25 mouse cellular contexts compared by ENCODE assay signal in genomic region chr9:71018206-71018605, GRCm38 (mm10).
DNase-seq lines count a peak whose midpoint lies in the region; ATAC-seq and TF ChIP-seq lines count a peak whose summit lies in the region.
"Had no signal": no experiment of that assay in that cellular context is flagged by ENCODE, and none has a peak within 500 bp of the region (broad histone marks: within the 10 kb centered on the region; RNA-seq: fewer than 3 reads in every experiment).

No protein-coding gene starts in this region.

- 71% methylated on average over 9 of the region's 9 CpGs for WGBS in liver, postnatal 0 days (ENCODE audit: insufficient replicate concordance)
- 72% methylated on average over 9 of the region's 9 CpGs for WGBS in liver, embryonic 12.5 days (ENCODE audit: insufficient replicate concordance)
- WGBS in hindbrain, postnatal 0 days, result 55% methylated on average over 9 of the region's 9 CpGs

- no peak for TF ChIP-seq EP300 in liver, postnatal 0 days (IDR thresholded peaks at IDR 0.05; ENCODE audit: low read depth)

- no peak for TF ChIP-seq POLR2A in brain, embryonic 14.5 days (IDR thresholded peaks at IDR 0.05; ENCODE audit: borderline replicate concordance, extremely low read depth, insufficient read depth, insufficient read length, poor library complexity, severe bottlenecking)

- H3K4me1 ChIP-seq in liver, postnatal 0 days (ENCODE audit: insufficient read depth), result peaks cover 7% of the 10 kb centered on the region
- H3K4me1 ChIP-seq in liver, embryonic 12.5 days, result no peaks in the 10 kb centered on the region
- H3K4me1 ChIP-seq in hindbrain, postnatal 0 days (ENCODE audit: insufficient read depth, low read length), result no peaks in the 10 kb centered on the region
- H3K4me1 ChIP-seq: embryonic facial prominence, embryonic 13.5 days; heart, embryonic 10.5 days; hindbrain, embryonic 15.5 days had no signal

- no peaks in the 10 kb centered on the region for H3K27me3 ChIP-seq in liver, postnatal 0 days (ENCODE audit: insufficient read depth, low read length)
- H3K27me3 ChIP-seq in liver, embryonic 12.5 days (replicated peaks), result no peaks in the 10 kb centered on the region
- H3K27me3 ChIP-seq in hindbrain, postnatal 0 days (ENCODE audit: insufficient read depth, low read length), result no peaks in the 10 kb centered on the region
- H3K27me3 ChIP-seq: embryonic facial prominence, embryonic 13.5 days; forebrain, embryonic 12.5 days; hindbrain, embryonic 15.5 days; Patski had no signal

- no peak for TF ChIP-seq CTCF in liver, postnatal 0 days (IDR thresholded peaks at IDR 0.05; ENCODE audit: low read depth)
- no peak for TF ChIP-seq CTCF in brain, embryonic 14.5 days (IDR thresholded peaks at IDR 0.05; ENCODE audit: borderline replicate concordance, extremely low read depth, insufficient read depth, insufficient read length)
- no peak for TF ChIP-seq CTCF in hindbrain, postnatal 0 days (IDR thresholded peaks at IDR 0.05; ENCODE audit: low read depth)

- DNase-seq in frontal cortex, postnatal 10 days (ENCODE audit: low spot score in 2 of 2), result no peak
- DNase-seq in liver, postnatal 0 days, result no peak
- DNase-seq in R1 (ENCODE audit: low read depth, low spot score), result peak; percentile 13
- DNase-seq in brain, embryonic 14.5 days (ENCODE audit: low read depth), result peak; percentile 17
- no peak for DNase-seq in testis, postnatal 14 days (ENCODE audit: low spot score)
- DNase-seq in hindbrain, postnatal 0 days (ENCODE audit: low spot score), result no peak
- DNase-seq: adrenal gland, adult 8-10 months; cerebellum, adult 11 months; cerebellum, adult 8-10 months; cerebellum, postnatal 14 days; gastrocnemius, adult 2 months; gastrocnemius, postnatal 36 days; heart, adult 18-20 months; heart, postnatal 10 days had no signal

- no peaks in the 10 kb centered on the region for H3K36me3 ChIP-seq in liver, postnatal 0 days (replicated peaks; ENCODE audit: insufficient read depth, low read length)
- H3K36me3 ChIP-seq in liver, embryonic 12.5 days, result no peaks in the 10 kb centered on the region
- no peaks in the 10 kb centered on the region for H3K36me3 ChIP-seq in hindbrain, postnatal 0 days (ENCODE audit: insufficient read depth, low read length)
- H3K36me3 ChIP-seq: embryonic facial prominence, embryonic 13.5 days; forebrain, embryonic 12.5 days; heart, embryonic 10.5 days; hindbrain, embryonic 10.5 days; hindbrain, embryonic 15.5 days had no signal

- 0 out of 2 replicates have a peak, but pooled peaks have one; percentile 35 for ATAC-seq in frontal cortex, adult (ENCODE audit: low TSS enrichment)
- no peak for ATAC-seq in liver, postnatal 0 days
- no peak for ATAC-seq in liver, embryonic 12.5 days
- no peak for ATAC-seq in hindbrain, postnatal 0 days
- ATAC-seq: forebrain, embryonic 16.5 days; inflammation-experienced regulatory T-cells, adult 6 months; intestine, postnatal 0 days; Patski had no signal

- H3K27ac ChIP-seq in liver, postnatal 0 days (ENCODE audit: low read depth), result peak overlapping the region; percentile 44; the same call in 1 of the 2 replicates
- no peak overlapping the region for H3K27ac ChIP-seq in liver, embryonic 12.5 days
- H3K27ac ChIP-seq in hindbrain, postnatal 0 days, result no peak overlapping the region
- H3K27ac ChIP-seq: embryonic facial prominence, embryonic 13.5 days; forebrain, embryonic 12.5 days; gastrocnemius, adult 2 months; heart, embryonic 10.5 days; hindbrain, embryonic 10.5 days; hindbrain, embryonic 15.5 days had no signal

- no peak overlapping the region for H3K4me3 ChIP-seq in liver, postnatal 0 days (ENCODE audit: low read depth, low read length)
- H3K4me3 ChIP-seq in liver, embryonic 12.5 days, result no peak overlapping the region
- H3K4me3 ChIP-seq in hindbrain, postnatal 0 days (ENCODE audit: low read length), result no peak overlapping the region
- H3K4me3 ChIP-seq: embryonic facial prominence, embryonic 13.5 days; forebrain, embryonic 12.5 days; gastrocnemius, adult 2 months; heart, embryonic 10.5 days; hindbrain, embryonic 10.5 days; hindbrain, embryonic 15.5 days had no signal

- peak overlapping the region; percentile 3; the same call in 1 of the 2 replicates for H3K4me2 ChIP-seq in liver, postnatal 0 days (ENCODE audit: low read depth, low read length)
- H3K4me2 ChIP-seq in liver, embryonic 12.5 days, result no peak overlapping the region
- H3K4me2 ChIP-seq in hindbrain, postnatal 0 days (ENCODE audit: low read depth, low read length), result no peak overlapping the region
- H3K4me2 ChIP-seq: embryonic facial prominence, embryonic 13.5 days; forebrain, embryonic 12.5 days; hindbrain, embryonic 15.5 days had no signal

- no peak overlapping the region for H3K9ac ChIP-seq in liver, postnatal 0 days (replicated peaks)
- no peak overlapping the region for H3K9ac ChIP-seq in liver, embryonic 12.5 days
- H3K9ac ChIP-seq in hindbrain, postnatal 0 days (replicated peaks; ENCODE audit: low read length), result no peak overlapping the region
- H3K9ac ChIP-seq: embryonic facial prominence, embryonic 13.5 days; forebrain, embryonic 12.5 days; hindbrain, embryonic 15.5 days had no signal

- no peaks in the 10 kb centered on the region for H3K9me3 ChIP-seq in liver, postnatal 0 days (ENCODE audit: low read length)
- no peaks in the 10 kb centered on the region for H3K9me3 ChIP-seq in liver, embryonic 12.5 days (replicated peaks)
- no peaks in the 10 kb centered on the region for H3K9me3 ChIP-seq in hindbrain, postnatal 0 days (ENCODE audit: low read length)
- H3K9me3 ChIP-seq: embryonic facial prominence, embryonic 13.5 days; forebrain, embryonic 12.5 days; heart, embryonic 10.5 days; hindbrain, embryonic 10.5 days; hindbrain, embryonic 15.5 days had no signal

Comparison
In these comparisons a context has a peak if more than half of its experiments do, and no peak if none do; other contexts are left out.
1. DNase-seq: peak in R1 (single experiment) and brain, embryonic 14.5 days (single experiment); none in frontal cortex, postnatal 10 days (0 of 2), liver, postnatal 0 days (single experiment), testis, postnatal 14 days (single experiment) and hindbrain, postnatal 0 days (single experiment).